Comparison of ENCODE assay signal across 8 mouse cellular contexts in the genomic region with DNA sequence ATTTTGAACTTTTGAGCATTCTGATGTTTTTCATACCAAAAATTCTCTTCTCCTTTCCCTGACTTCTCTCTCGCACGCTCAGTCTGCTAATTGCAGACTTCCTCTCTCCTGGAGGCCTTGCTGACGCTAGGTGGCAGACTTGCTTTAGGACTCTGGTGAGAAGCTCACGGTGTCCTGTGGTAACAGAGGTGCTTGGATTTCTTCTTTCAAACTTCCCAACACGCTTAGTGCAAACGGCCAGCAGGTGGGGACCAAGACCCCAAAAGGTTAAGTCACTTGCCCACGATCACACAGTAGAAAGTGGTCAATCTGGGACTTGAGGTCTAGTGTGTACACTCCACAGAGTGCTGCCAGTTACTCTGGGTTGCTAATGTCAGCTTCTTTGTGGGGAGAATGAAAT. TPM values are rescaled to one million over a fixed set of nuclear protein-coding genes. Genes with fewer than 3 reads are reported as not detected.
DNase-seq lines count a peak whose midpoint lies in the region; ATAC-seq lines count a peak whose summit lies in the region.

No protein-coding gene starts in this region.

- peak; percentile 63 for DNase-seq in liver
- peak; percentile 88 for DNase-seq in embryonic facial prominence, embryonic 11.5 days (ENCODE audit: low spot score)
- DNase-seq in layer of hippocampus, adult 9-11 months = peak; percentile 48
- DNase-seq in lung, postnatal 25 days (ENCODE audit: low spot score) = peak; percentile 54
- DNase-seq in retina, postnatal 7 days (ENCODE audit: low read depth, low spot score) = peak; percentile 57
- peak; percentile 38 to 52 for DNase-seq in thymus, postnatal 36 days

- H3K9me3 ChIP-seq in liver, embryonic 12.5 days (replicated peaks) = no peaks in the 10 kb centered on the region
- no peaks in the 10 kb centered on the region for H3K9me3 ChIP-seq in embryonic facial prominence, embryonic 11.5 days (replicated peaks; ENCODE audit: control insufficient read depth, low read length)

- peaks cover 78% of the 10 kb centered on the region for H3K36me3 ChIP-seq in liver, embryonic 12.5 days
- no peaks in the 10 kb centered on the region for H3K36me3 ChIP-seq in embryonic facial prominence, embryonic 11.5 days (replicated peaks; ENCODE audit: control insufficient read depth, insufficient read depth, low read depth, low read length)

- 25% methylated on average over 7 of the region's 7 CpGs for WGBS in liver, embryonic 12.5 days (ENCODE audit: insufficient replicate concordance)
- 9% methylated on average over 7 of the region's 7 CpGs for WGBS in embryonic facial prominence, embryonic 11.5 days

- no peak for ATAC-seq in liver, embryonic 12.5 days
- peak; percentile 56; the same call in 1 of the 2 replicates for ATAC-seq in embryonic facial prominence, embryonic 11.5 days (replicated peaks; ENCODE audit: insufficient number of reproducible peaks, low FRiP score, low TSS enrichment, low read depth)
- ATAC-seq in hematopoietic stem cell, adult 5-6 weeks (replicated peaks in 1 of 2; ENCODE audit: insufficient read depth in 1 of 2, low FRiP score in 2 of 2, low TSS enrichment in 1 of 2, low read depth in 1 of 2, poor library complexity in 2 of 2, severe bottlenecking in 2 of 2) = peak; percentile 86 to 93

- no peaks in the 10 kb centered on the region for H3K4me1 ChIP-seq in liver, embryonic 12.5 days
- H3K4me1 ChIP-seq in embryonic facial prominence, embryonic 11.5 days (ENCODE audit: control insufficient read depth, insufficient read depth, low read length) = no peaks in the 10 kb centered on the region; the same call in 1 of the 2 replicates

- no peak overlapping the region for H3K9ac ChIP-seq in liver, embryonic 12.5 days
- H3K9ac ChIP-seq in embryonic facial prominence, embryonic 11.5 days (replicated peaks; ENCODE audit: low read length) = no peak overlapping the region

- no peak overlapping the region for H3K27ac ChIP-seq in liver, embryonic 12.5 days
- H3K27ac ChIP-seq in embryonic facial prominence, embryonic 11.5 days (replicated peaks; ENCODE audit: low read depth, low read length) = no peak overlapping the region

- no peak overlapping the region for H3K4me3 ChIP-seq in liver, embryonic 12.5 days
- no peak overlapping the region for H3K4me3 ChIP-seq in embryonic facial prominence, embryonic 11.5 days (ENCODE audit: low read depth, low read length)

- H3K27me3 ChIP-seq in liver, embryonic 12.5 days (replicated peaks) = no peaks in the 10 kb centered on the region
- no peaks in the 10 kb centered on the region for H3K27me3 ChIP-seq in embryonic facial prominence, embryonic 11.5 days (ENCODE audit: control insufficient read depth, insufficient read depth, low read length)

- H3K4me2 ChIP-seq in liver, embryonic 12.5 days = no peak overlapping the region
- no peak overlapping the region for H3K4me2 ChIP-seq in embryonic facial prominence, embryonic 11.5 days (ENCODE audit: low read depth, low read length)

RNA-seq across cellular contexts. Expression of a gene that starts 13.9 kb away (rescaled TPM):
- polyA plus RNA-seq in liver, embryonic 12.5 days (2016; fragmentation: Nextera tagmentation; extraction: Ambion mirVana) = 7.5 and 8.9 TPM in 2 replicates
- 12.6 and 13.0 TPM in 2 replicates for polyA plus RNA-seq in embryonic facial prominence, embryonic 11.5 days (2014; fragmentation: Nextera tagmentation; extraction: Ambion mirVana)
- 17.5 and 25.8 TPM in 2 replicates for total RNA-seq in hematopoietic stem cell, adult 5-6 weeks (2017)

RNA-seq across cellular contexts. Expression of a gene that starts 32.8 kb away (rescaled TPM):
- 43.6 and 44.3 TPM in 2 replicates for polyA plus RNA-seq in liver, embryonic 12.5 days (2016; fragmentation: Nextera tagmentation; extraction: Ambion mirVana)
- 91.6 and 96.1 TPM in 2 replicates for polyA plus RNA-seq in embryonic facial prominence, embryonic 11.5 days (2014; fragmentation: Nextera tagmentation; extraction: Ambion mirVana)
- total RNA-seq in hematopoietic stem cell, adult 5-6 weeks (2017) = 34.3 and 37.6 TPM in 2 replicates
